Mouse (Mus musculus) midbrain, embryonic 12.5 days (tissue): ENCODE data around the gene Pcare. TPM values are rescaled to one million over a fixed set of nuclear protein-coding genes. Genes with fewer than 3 reads are reported as not detected.
A peak's percentile ranks its signal among the peaks of the same experiment; 100 is the strongest.
"Not testable (repeated sequence)": the region's sequence is repeated elsewhere in the genome, so short reads cannot be mapped to it uniquely, and the experiment has no call there.

ENCODE experiments used
- ATAC-seq: fragments of 200-750 bp; cut with Nextera tagmentation; 2 replicates; pipeline ENCODE4 v1.8.0; 2017; ENCODE audit warnings: low read depth, moderate TSS enrichment, moderate library complexity; ENCODE audit not compliant: low FRiP score
- H3K27ac ChIP-seq: fragments of 300-500 bp; sonication (generic); replicated peaks from 2 replicates; pipeline ENCODE4 v1.5.1; 2016; ENCODE audit warnings: mild to moderate bottlenecking
- H3K27me3 ChIP-seq: fragments of 300-500 bp; sonication (generic); 2 replicates; pipeline ENCODE4 v1.6.1; 2016; ENCODE audit warnings: mild to moderate bottlenecking
- H3K36me3 ChIP-seq: fragments of 300-500 bp; sonication (generic); 2 replicates; pipeline ENCODE4 v1.6.1; 2016
- H3K4me1 ChIP-seq: fragments of 300-500 bp; sonication (generic); 2 replicates; pipeline ENCODE4 v1.6.1; 2016
- H3K4me2 ChIP-seq: fragments of 300-500 bp; sonication (generic); replicated peaks from 2 replicates; pipeline ENCODE4 v1.6.1; 2016; ENCODE audit warnings: mild to moderate bottlenecking, moderate library complexity
- H3K4me3 ChIP-seq: fragments of 300-500 bp; sonication (generic); 2 replicates; pipeline ENCODE4 v1.5.1; 2016; ENCODE audit warnings: mild to moderate bottlenecking
- H3K9ac ChIP-seq: fragments of 300-500 bp; sonication (generic); replicated peaks from 2 replicates; pipeline ENCODE4 v1.6.1; 2016; ENCODE audit warnings: mild to moderate bottlenecking, moderate library complexity
- H3K9me3 ChIP-seq: fragments of 300-500 bp; sonication (generic); 2 replicates; pipeline ENCODE4 v1.6.1; 2016; ENCODE audit warnings: mild to moderate bottlenecking
- WGBS: fragments of 180-500 bp; shearing (Covaris S2); methylation state at CpG from one replicate; pipeline ENCODE4 v1.1.7; 2016; 5-methylcytosine and 5-hydroxymethylcytosine counted together
- polyA plus RNA-seq: library from polyadenylated mRNA; unstranded; fragments of >200 nt; fragmentation: Nextera tagmentation; extraction: Ambion mirVana; gene quantifications from 2 replicates; pipeline ENCODE4 v1.2.1, GENCODE M21; 2016

Pcare gene
- polyA plus RNA-seq, 1 experiment from 2014 or later, result not detected

GRCm38 (mm10) chr17:71774173-71774572 lies 21.5 kb upstream of the Pcare start:
- H3K4me3 ChIP-seq, result no peak overlapping the region
- H3K27me3 ChIP-seq, result no peaks in the 10 kb centered on the region
- H3K4me1 ChIP-seq, result peaks cover 9% of the 10 kb centered on the region
- no peak for ATAC-seq
- H3K4me2 ChIP-seq, result no peak overlapping the region
- 79% methylated on average over 4 of the region's 4 CpGs for WGBS
- no peak overlapping the region for H3K9ac ChIP-seq
- H3K9me3 ChIP-seq, result no peaks in the 10 kb centered on the region
- no peaks in the 10 kb centered on the region for H3K36me3 ChIP-seq
- no peak overlapping the region for H3K27ac ChIP-seq

GRCm38 (mm10) chr17:71770696-71771095 lies 18.0 kb upstream of the Pcare start:
- no peak for ATAC-seq
- Histone ChIP-seq H3K9ac (no peak overlapping the region), H3K4me2 (no peak overlapping the region), H3K9me3 (no peaks in the 10 kb centered on the region), H3K27ac (no peak overlapping the region), H3K27me3 (no peaks in the 10 kb centered on the region), H3K36me3 (no peaks in the 10 kb centered on the region), H3K4me3 (no peak overlapping the region), H3K4me1 (peaks cover 9% of the 10 kb centered on the region)
- 89% methylated on average over 3 of the region's 3 CpGs for WGBS

- no peak overlapping the region for H3K9ac ChIP-seq
- H3K27me3 ChIP-seq, result no peaks in the 10 kb centered on the region
- peak; percentile 44 for ATAC-seq
- H3K36me3 ChIP-seq, result no peaks in the 10 kb centered on the region
- peak overlapping the region; percentile 30 for H3K4me2 ChIP-seq
- no peak overlapping the region for H3K4me3 ChIP-seq
- peaks cover 9% of the 10 kb centered on the region for H3K4me1 ChIP-seq
- no peak overlapping the region for H3K27ac ChIP-seq
- no peaks in the 10 kb centered on the region for H3K9me3 ChIP-seq
- WGBS, result 16% methylated on average over 6 of the region's 6 CpGs
Observed at GRCm38 (mm10) chr17:71769564-71769963, 16.9 kb upstream of the Pcare start.

- H3K36me3 ChIP-seq, H3K27me3 ChIP-seq, ATAC-seq, H3K9me3 ChIP-seq, H3K9ac ChIP-seq, H3K4me1 ChIP-seq, H3K4me3 ChIP-seq, H3K4me2 ChIP-seq, H3K27ac ChIP-seq: not testable (repeated sequence)
- 94% methylated on average over 1 of the region's 1 CpGs for WGBS
Observed at GRCm38 (mm10) chr17:71768173-71768572, 15.5 kb upstream of the Pcare start, which contains the start of gene Clip4. Gene Clip4 (plus strand): TSS chr17:71768473.

- WGBS, result 74% methylated on average over 7 of the region's 7 CpGs
- H3K27ac ChIP-seq, result no peak overlapping the region
- H3K27me3 ChIP-seq, result no peaks in the 10 kb centered on the region
- H3K4me3 ChIP-seq, result no peak overlapping the region
- peaks cover 5% of the 10 kb centered on the region; the same call in 1 of the 2 replicates for H3K9me3 ChIP-seq
- H3K4me1 ChIP-seq, result no peaks in the 10 kb centered on the region
- no peak overlapping the region for H3K9ac ChIP-seq
- H3K36me3 ChIP-seq, result no peaks in the 10 kb centered on the region
- ATAC-seq, result no peak
- no peak overlapping the region for H3K4me2 ChIP-seq
Observed at GRCm38 (mm10) chr17:71760536-71760935, 7.8 kb upstream of the Pcare start.

GRCm38 (mm10) chr17:71749616-71750168 lies 3.0 kb downstream of the Pcare start:
- H3K9me3 ChIP-seq, result no peaks in the 10 kb centered on the region
- no peak overlapping the region for H3K9ac ChIP-seq
- H3K27me3 ChIP-seq, result no peaks in the 10 kb centered on the region
- no peak overlapping the region for H3K27ac ChIP-seq
- peaks cover 5% of the 10 kb centered on the region; the same call in 1 of the 2 replicates for H3K4me1 ChIP-seq
- H3K4me2 ChIP-seq, result no peak overlapping the region
- ATAC-seq, result no peak
- H3K4me3 ChIP-seq, result no peak overlapping the region
- WGBS, result 81% methylated on average over 9 of the region's 9 CpGs
- H3K36me3 ChIP-seq, result no peaks in the 10 kb centered on the region

GRCm38 (mm10) chr17:71747561-71747960 lies 5.1 kb downstream of the Pcare start:
- no peaks in the 10 kb centered on the region for H3K9me3 ChIP-seq
- H3K4me1 ChIP-seq, result peaks cover 8% of the 10 kb centered on the region; the same call in 1 of the 2 replicates
- no peak overlapping the region for H3K4me3 ChIP-seq
- no peaks in the 10 kb centered on the region for H3K27me3 ChIP-seq
- H3K36me3 ChIP-seq, result no peaks in the 10 kb centered on the region
- no peak for ATAC-seq
- WGBS, result 84% methylated on average over 8 of the region's 8 CpGs
- no peak overlapping the region for H3K9ac ChIP-seq
- H3K27ac ChIP-seq, result no peak overlapping the region
- no peak overlapping the region for H3K4me2 ChIP-seq

- Histone ChIP-seq H3K4me3 (no peak overlapping the region), H3K4me1 (peaks cover 8% of the 10 kb centered on the region; the same call in 1 of the 2 replicates), H3K4me2 (no peak overlapping the region), H3K9me3 (no peaks in the 10 kb centered on the region), H3K27ac (no peak overlapping the region), H3K9ac (no peak overlapping the region), H3K27me3 (no peaks in the 10 kb centered on the region), H3K36me3 (no peaks in the 10 kb centered on the region)
- ATAC-seq, result no peak
- WGBS, result 88% methylated on average over 9 of the region's 9 CpGs
Observed at GRCm38 (mm10) chr17:71746114-71746513, 6.6 kb downstream of the Pcare start.

GRCm38 (mm10) chr17:71742935-71743334 lies 9.8 kb downstream of the Pcare start:
- ATAC-seq, result no peak
- 25% methylated on average over 5 of the region's 5 CpGs for WGBS

GRCm38 (mm10) chr17:71742156-71742555 lies 10.5 kb downstream of the Pcare start:
- no peaks in the 10 kb centered on the region for H3K27me3 ChIP-seq
- no peaks in the 10 kb centered on the region for H3K36me3 ChIP-seq
- H3K4me3 ChIP-seq, result no peak overlapping the region
- no peaks in the 10 kb centered on the region for H3K9me3 ChIP-seq
- H3K4me2 ChIP-seq, result no peak overlapping the region
- ATAC-seq, result no peak
- whole genome bisulfite sequencing, result 85% methylated on average over 3 of the region's 3 CpGs
- H3K9ac ChIP-seq, result no peak overlapping the region
- H3K27ac ChIP-seq, result no peak overlapping the region
- peaks cover 8% of the 10 kb centered on the region; the same call in 1 of the 2 replicates for H3K4me1 ChIP-seq

More at GRCm38 (mm10) chr17:71742935-71743334, 9.8 kb downstream of the Pcare start:
- Histone ChIP-seq H3K27me3 (no peaks in the 10 kb centered on the region), H3K4me3 (no peak overlapping the region), H3K9ac (no peak overlapping the region), H3K36me3 (no peaks in the 10 kb centered on the region), H3K4me2 (no peak overlapping the region), H3K27ac (no peak overlapping the region), H3K9me3 (no peaks in the 10 kb centered on the region), H3K4me1 (peaks cover 8% of the 10 kb centered on the region; the same call in 1 of the 2 replicates)

GRCm38 (mm10) chr17:71736442-71736841 lies 16.3 kb downstream of the Pcare start:
- 72% methylated on average over 3 of the region's 3 CpGs for WGBS
- Histone ChIP-seq H3K4me1 (no peaks in the 10 kb centered on the region), H3K9me3 (no peaks in the 10 kb centered on the region; the same call in 1 of the 2 replicates), H3K27ac (no peak overlapping the region), H3K9ac (no peak overlapping the region), H3K27me3 (no peaks in the 10 kb centered on the region), H3K4me3 (no peak overlapping the region), H3K4me2 (no peak overlapping the region), H3K36me3 (no peaks in the 10 kb centered on the region)
- no peak for ATAC-seq

- Histone ChIP-seq H3K4me3 (no peak overlapping the region), H3K27me3 (no peaks in the 10 kb centered on the region), H3K9ac (no peak overlapping the region), H3K27ac (no peak overlapping the region), H3K36me3 (no peaks in the 10 kb centered on the region), H3K4me2 (no peak overlapping the region), H3K4me1 (no peaks in the 10 kb centered on the region), H3K9me3 (no peaks in the 10 kb centered on the region; the same call in 1 of the 2 replicates)
- ATAC-seq, result no peak
- WGBS, result 71% methylated on average over 2 of the region's 2 CpGs
Observed at GRCm38 (mm10) chr17:71730655-71731054, 22.0 kb downstream of the Pcare start.

GRCm38 (mm10) chr17:71721019-71721418 lies 31.7 kb downstream of the Pcare start:
- Histone ChIP-seq H3K4me2 (no peak overlapping the region), H3K27ac (no peak overlapping the region), H3K36me3 (no peaks in the 10 kb centered on the region), H3K4me3 (no peak overlapping the region), H3K27me3 (no peaks in the 10 kb centered on the region), H3K4me1 (no peaks in the 10 kb centered on the region), H3K9me3 (no peaks in the 10 kb centered on the region), H3K9ac (no peak overlapping the region)
- ATAC-seq, result no peak
- WGBS, result 82% methylated on average over 3 of the region's 3 CpGs
